Mouse (Mus musculus) forebrain, embryonic 12.5 days (tissue): ENCODE measurements around the gene Pld3. TPM values are rescaled to one million over a fixed set of nuclear protein-coding genes. Genes with fewer than 3 reads are reported as not detected.
"Not testable (repeated sequence)": the region's sequence is repeated elsewhere in the genome, so short reads cannot be mapped to it uniquely, and the experiment has no call there.

Source experiments
- ATAC-seq: fragments of 200-750 bp; cut with Nextera tagmentation; 2 replicates; pipeline ENCODE4 v1.8.0; 2017; ENCODE audit warnings: moderate TSS enrichment; ENCODE audit not compliant: low FRiP score
- H3K27ac ChIP-seq: fragments of 300-500 bp; sonication (generic); 2 replicates; pipeline ENCODE4 v1.5.1; 2016; ENCODE audit warnings: mild to moderate bottlenecking
- H3K27me3 ChIP-seq: fragments of 300-500 bp; sonication (generic); 2 replicates; pipeline ENCODE4 v1.6.1; 2016; ENCODE audit warnings: mild to moderate bottlenecking
- H3K36me3 ChIP-seq: fragments of 300-500 bp; sonication (generic); replicated peaks from 2 replicates; pipeline ENCODE4 v1.6.1; 2016; ENCODE audit warnings: mild to moderate bottlenecking
- H3K4me1 ChIP-seq: fragments of 300-500 bp; sonication (generic); 2 replicates; pipeline ENCODE4 v1.6.1; 2016
- H3K4me2 ChIP-seq: fragments of 300-500 bp; sonication (generic); 2 replicates; pipeline ENCODE4 v1.6.1; 2016; ENCODE audit warnings: mild to moderate bottlenecking, moderate library complexity
- H3K4me3 ChIP-seq: fragments of 300-500 bp; sonication (generic); replicated peaks from 2 replicates; pipeline ENCODE4 v1.5.1; 2016; ENCODE audit warnings: mild to moderate bottlenecking
- H3K9ac ChIP-seq: fragments of 300-500 bp; sonication (generic); 2 replicates; pipeline ENCODE4 v1.6.1; 2016; ENCODE audit warnings: mild to moderate bottlenecking
- H3K9me3 ChIP-seq: fragments of 300-500 bp; sonication (generic); 2 replicates; pipeline ENCODE4 v1.6.1; 2016
- WGBS: fragments of 180-500 bp; shearing (Covaris S2); methylation state at CpG from one replicate; pipeline ENCODE4 v1.1.7; 2016; 5-methylcytosine and 5-hydroxymethylcytosine counted together
- polyA plus RNA-seq: library from polyadenylated mRNA; unstranded; fragments of >200 nt; fragmentation: Nextera tagmentation; extraction: Ambion mirVana; gene quantifications from 2 replicates; pipeline ENCODE4 v1.2.1, GENCODE M21; 2016

Pld3 gene
- polyA plus RNA-seq, 1 experiment from 2014 or later, result 58.2 TPM

DNA sequence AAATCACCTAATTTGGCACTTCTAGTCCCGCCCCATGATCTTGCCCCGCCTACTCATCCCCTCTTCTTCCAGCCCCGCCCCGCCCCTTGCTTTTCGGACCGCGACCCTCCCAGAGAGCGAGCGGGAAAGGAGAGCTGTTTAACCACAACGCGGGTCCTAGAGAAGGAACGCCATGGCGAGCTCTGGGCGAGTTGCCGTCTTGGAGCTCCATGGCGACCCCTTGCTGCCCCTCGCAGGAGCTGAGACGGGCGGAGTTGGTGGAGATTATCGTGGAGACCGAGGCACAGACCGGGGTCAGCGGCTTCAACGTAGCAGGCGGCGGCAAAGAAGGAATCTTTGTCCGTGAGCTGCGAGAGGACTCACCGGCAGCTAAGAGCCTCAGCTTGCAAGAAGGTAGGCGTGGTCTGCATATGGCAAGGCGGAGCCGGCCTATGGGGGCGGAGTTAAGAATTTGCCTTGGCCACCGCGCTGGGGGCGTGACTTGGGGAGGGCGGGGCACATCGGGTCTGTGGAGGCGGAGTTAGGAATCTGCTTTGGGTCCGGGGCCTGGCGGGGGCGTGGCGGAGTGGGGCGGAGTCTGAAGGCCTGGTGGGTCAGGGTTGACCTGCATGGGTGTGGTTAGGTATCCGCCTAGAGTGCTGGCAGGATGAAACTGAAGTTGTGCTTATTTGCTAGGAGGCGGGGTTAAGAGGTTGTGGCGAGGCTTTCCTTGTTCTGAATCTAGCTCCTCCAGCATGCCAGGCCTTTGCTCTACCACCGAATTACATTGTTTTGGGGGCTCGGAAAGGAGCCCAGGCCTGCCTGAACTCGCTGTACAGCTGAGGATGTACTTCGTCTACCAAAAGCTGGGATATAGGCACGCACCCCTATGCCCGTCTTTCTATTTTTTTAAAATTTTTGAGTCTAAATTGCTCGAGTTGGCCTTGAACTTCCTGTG, 45.0 kb downstream of the Pld3 start:
- H3K9me3 ChIP-seq, result no peaks in the 10 kb centered on the region
- peak; percentile 94 for ATAC-seq
- WGBS, result under 1% methylated on average over 54 of the region's 54 CpGs
- H3K4me3 ChIP-seq, result peak overlapping the region; percentile 55
- no peaks in the 10 kb centered on the region for H3K27me3 ChIP-seq
- H3K9ac ChIP-seq, result peak overlapping the region; percentile 68
- peak overlapping the region; percentile 97 for H3K27ac ChIP-seq
- H3K4me1 ChIP-seq, result peaks cover 13% of the 10 kb centered on the region
- no peaks in the 10 kb centered on the region for H3K36me3 ChIP-seq
- peak overlapping the region; percentile 64 for H3K4me2 ChIP-seq

DNA sequence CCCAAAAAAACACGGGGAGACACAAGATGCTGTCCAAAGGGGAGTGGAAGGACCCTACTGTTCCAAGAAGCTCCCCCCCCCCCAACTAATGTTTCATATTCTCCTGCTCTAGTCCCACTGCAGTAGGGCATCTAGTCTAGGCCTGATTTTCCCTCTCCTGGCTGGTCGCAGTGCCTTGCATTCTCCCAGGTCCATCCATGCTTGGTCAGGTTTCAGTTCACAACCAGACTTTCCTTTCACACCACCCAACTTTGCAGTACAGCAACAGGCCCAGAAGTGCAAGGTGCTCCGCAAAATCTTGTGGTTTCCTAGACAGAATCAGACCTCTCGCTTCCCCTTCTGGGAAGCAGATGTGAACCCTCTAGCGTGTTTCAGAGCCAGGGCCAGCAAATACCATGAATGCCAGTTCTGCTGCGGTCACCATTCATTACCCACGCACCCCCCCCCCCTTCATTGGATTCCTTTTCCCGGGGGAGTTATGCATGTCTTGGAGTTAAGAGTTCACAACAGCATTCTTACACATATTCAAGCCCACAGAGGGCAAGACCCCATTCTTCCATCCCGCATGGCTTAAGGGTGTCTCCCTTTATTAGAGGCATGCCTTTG, 46.1 kb downstream of the Pld3 start:
- peak overlapping the region; percentile 97 for H3K27ac ChIP-seq
- no peaks in the 10 kb centered on the region for H3K27me3 ChIP-seq
- no peak for ATAC-seq
- no peaks in the 10 kb centered on the region for H3K9me3 ChIP-seq
- 51% methylated on average over 9 of the region's 9 CpGs for WGBS
- 0 out of 2 replicates have a peak overlapping the region, but pooled peaks have one; percentile 68 for H3K9ac ChIP-seq
- H3K36me3 ChIP-seq, result no peaks in the 10 kb centered on the region
- peak overlapping the region; percentile 55; the same call in 1 of the 2 replicates for H3K4me3 ChIP-seq
- peaks cover 13% of the 10 kb centered on the region for H3K4me1 ChIP-seq
- H3K4me2 ChIP-seq, result peak overlapping the region; percentile 64

DNA sequence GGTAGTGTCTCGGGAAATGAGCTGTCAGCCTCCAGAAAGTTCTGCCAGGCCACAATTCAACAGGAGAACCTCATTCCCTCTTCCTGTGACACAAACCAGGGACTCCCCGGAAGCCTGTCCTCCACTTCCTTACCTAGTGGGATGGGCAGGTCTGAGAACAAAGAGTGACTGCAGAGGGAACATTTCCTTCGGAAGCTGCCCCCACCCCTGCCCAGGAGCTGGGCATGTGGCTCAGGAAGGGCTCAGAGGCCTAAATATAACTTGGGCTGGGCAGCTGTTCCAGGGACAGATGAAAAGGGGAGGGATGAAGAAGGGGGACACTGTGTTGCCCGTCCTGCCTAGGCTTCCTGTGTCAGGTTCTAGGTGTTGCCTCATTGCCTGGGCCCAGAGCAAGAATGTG, 51.4 kb downstream of the Pld3 start:
- Histone ChIP-seq H3K4me2 (no peak overlapping the region), H3K4me3 (no peak overlapping the region), H3K4me1 (no peaks in the 10 kb centered on the region), H3K36me3 (no peaks in the 10 kb centered on the region), H3K9ac (no peak overlapping the region), H3K27me3 (no peaks in the 10 kb centered on the region), H3K9me3 (no peaks in the 10 kb centered on the region), H3K27ac (no peak overlapping the region)
- no peak for ATAC-seq
- 80% methylated on average over 4 of the region's 4 CpGs for WGBS

DNA sequence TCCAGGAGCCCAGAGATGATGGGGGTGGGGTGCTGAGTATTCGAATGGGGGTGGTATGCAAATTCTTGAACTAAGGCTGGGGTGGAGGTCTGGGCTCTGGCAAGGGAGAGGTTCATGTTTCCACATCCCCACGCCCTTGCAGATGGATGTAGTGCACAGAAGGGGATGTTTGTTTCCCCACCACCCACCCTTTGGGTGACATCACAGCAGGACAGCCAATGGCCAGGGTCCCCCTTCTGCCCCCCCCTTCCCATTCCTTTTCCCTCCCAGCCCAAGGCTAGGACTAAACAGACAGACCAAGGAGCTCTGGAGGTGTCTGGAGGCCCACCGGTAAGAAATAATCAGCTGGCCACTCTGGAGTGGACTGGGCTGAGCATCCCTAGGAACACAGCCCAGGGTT, 54.0 kb downstream of the Pld3 start, which contains the start of gene Prx:
TSS of gene Prx (plus strand) at position 289 of the 400 bp plus-strand sequence.
- ATAC-seq, result no peak
- no peak within 1 kb of the TSS for H3K9ac ChIP-seq
- H3K27ac ChIP-seq, result no peak within 1 kb of the TSS
- H3K9me3 ChIP-seq, result no peaks in the 10 kb centered on the region
- no peaks in the 10 kb centered on the region for H3K27me3 ChIP-seq
- no peaks in the 10 kb centered on the region for H3K4me1 ChIP-seq
- H3K36me3 ChIP-seq, result no peaks in the 10 kb centered on the region
- 57% methylated on average over 3 of the region's 3 CpGs for WGBS
- no peak within 1 kb of the TSS for H3K4me3 ChIP-seq
- H3K4me2 ChIP-seq, result no peak within 1 kb of the TSS

DNA sequence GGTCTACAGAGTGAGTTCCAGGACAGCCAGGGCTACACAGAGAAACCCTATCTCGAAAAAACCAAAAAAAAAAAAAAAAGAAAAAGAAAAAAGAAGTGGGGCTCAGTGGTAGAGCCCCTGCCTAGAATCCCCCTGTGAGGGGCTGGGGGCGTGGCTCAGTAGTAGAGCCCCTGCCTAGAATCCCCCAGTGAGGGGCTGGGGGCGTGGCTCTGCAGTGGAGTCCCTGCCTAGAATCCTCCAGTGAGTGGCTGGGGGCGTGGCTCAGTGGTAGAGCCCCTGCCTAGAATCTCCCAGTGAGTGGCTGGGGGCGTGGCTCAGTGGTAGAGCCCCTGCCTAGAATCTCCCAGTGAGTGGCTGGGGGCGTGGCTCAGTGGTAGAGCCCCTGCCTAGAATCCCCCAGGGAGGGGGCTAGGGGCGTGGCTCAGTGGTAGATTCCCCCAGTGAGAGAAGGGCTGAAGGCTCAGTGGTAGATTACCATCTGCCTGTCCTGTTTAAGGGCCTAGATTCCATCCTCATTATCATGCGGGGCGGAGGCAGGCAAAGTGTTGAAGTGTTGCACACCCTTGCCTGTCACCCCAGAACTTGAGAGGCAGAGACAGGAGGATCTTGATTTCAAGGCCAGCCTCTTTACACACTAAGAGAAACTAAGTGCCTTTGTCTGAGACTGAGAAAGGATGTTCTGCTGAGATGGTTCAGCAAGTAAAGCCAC, 58.2 kb downstream of the Pld3 start:
- H3K4me3 ChIP-seq, H3K27me3 ChIP-seq, H3K9ac ChIP-seq, H3K36me3 ChIP-seq, H3K4me2 ChIP-seq, H3K27ac ChIP-seq, H3K9me3 ChIP-seq, ATAC-seq: not testable (repeated sequence)
- H3K4me1 ChIP-seq, result peaks cover 11% of the 10 kb centered on the region
- WGBS, result 88% methylated on average over 9 of the region's 9 CpGs

DNA sequence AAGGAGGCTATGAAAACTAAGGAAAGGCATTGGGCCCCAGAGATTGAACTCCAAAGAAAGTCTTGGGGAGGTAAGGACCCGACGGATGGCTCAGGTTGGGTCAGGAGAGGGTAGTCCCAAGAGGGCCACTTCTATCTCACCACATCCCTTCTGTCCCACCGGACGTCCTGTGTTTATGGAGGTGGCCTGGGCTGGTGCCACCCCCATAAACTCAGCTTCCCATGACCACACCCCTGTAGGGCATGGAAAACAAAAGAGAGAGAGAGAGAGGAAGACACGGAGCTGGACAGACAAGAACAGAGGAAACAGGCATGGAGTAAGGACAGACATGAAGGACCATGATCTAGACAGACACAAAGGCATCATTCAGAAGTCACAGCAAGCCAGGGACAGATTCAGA, 59.6 kb downstream of the Pld3 start:
- 86% methylated on average over 5 of the region's 5 CpGs for WGBS
- ATAC-seq, result no peak
- Histone ChIP-seq H3K9me3 (no peaks in the 10 kb centered on the region), H3K9ac (no peak overlapping the region), H3K27ac (no peak overlapping the region), H3K27me3 (peaks cover 12% of the 10 kb centered on the region), H3K4me1 (peaks cover 11% of the 10 kb centered on the region), H3K4me2 (no peak overlapping the region), H3K4me3 (no peak overlapping the region), H3K36me3 (no peaks in the 10 kb centered on the region)

DNA sequence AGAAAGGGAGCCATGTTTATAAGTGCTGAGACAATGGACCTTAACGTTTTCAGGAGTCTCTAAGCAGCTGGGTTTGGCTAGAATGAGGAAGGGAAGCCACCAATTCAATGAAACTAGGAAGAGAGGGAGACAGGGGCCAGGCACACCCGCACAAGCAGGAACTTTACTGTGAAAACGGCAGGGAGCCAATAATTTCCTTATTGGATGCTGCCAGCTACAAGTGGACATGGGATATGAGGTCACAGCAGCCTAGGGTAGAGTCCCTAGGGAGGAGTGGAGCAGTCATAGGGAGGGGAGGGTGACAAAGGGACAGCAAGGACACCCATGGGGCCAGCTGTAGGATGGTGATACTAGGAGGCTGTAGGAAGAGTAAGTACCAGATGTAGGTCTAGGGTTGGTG, 60.0 kb downstream of the Pld3 start:
- Histone ChIP-seq H3K4me2 (no peak overlapping the region), H3K9me3 (no peaks in the 10 kb centered on the region), H3K27ac (no peak overlapping the region), H3K9ac (no peak overlapping the region), H3K4me3 (no peak overlapping the region), H3K27me3 (peaks cover 12% of the 10 kb centered on the region), H3K4me1 (peaks cover 16% of the 10 kb centered on the region), H3K36me3 (no peaks in the 10 kb centered on the region)
- ATAC-seq, result no peak
- 82% methylated on average over 3 of the region's 3 CpGs for WGBS

DNA sequence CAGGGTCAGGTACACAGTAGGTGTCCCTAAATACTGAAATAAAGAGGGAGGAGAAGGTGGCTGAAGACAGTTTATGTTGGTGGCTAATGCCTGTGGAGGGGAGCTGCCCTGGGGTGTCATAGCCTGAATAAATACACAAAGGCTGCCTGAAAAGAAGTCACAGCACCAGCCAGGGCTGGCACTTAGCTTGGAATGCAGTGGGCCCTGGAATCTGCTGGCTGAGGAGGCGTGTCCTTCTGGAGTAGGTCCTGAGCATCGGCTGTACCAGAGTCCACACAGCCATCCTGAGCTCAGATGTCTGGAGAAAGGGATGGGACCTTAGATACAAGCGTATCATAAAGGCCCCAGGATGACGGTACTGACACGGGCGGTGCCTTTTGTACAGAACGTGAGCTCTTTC, 61.2 kb downstream of the Pld3 start:
- peaks cover 12% of the 10 kb centered on the region for H3K27me3 ChIP-seq
- 83% methylated on average over 7 of the region's 7 CpGs for WGBS
- no peaks in the 10 kb centered on the region for H3K36me3 ChIP-seq
- H3K27ac ChIP-seq, result no peak overlapping the region
- no peaks in the 10 kb centered on the region for H3K9me3 ChIP-seq
- H3K9ac ChIP-seq, result no peak overlapping the region
- peaks cover 22% of the 10 kb centered on the region for H3K4me1 ChIP-seq
- H3K4me2 ChIP-seq, result no peak overlapping the region
- no peak for ATAC-seq
- no peak overlapping the region for H3K4me3 ChIP-seq

DNA sequence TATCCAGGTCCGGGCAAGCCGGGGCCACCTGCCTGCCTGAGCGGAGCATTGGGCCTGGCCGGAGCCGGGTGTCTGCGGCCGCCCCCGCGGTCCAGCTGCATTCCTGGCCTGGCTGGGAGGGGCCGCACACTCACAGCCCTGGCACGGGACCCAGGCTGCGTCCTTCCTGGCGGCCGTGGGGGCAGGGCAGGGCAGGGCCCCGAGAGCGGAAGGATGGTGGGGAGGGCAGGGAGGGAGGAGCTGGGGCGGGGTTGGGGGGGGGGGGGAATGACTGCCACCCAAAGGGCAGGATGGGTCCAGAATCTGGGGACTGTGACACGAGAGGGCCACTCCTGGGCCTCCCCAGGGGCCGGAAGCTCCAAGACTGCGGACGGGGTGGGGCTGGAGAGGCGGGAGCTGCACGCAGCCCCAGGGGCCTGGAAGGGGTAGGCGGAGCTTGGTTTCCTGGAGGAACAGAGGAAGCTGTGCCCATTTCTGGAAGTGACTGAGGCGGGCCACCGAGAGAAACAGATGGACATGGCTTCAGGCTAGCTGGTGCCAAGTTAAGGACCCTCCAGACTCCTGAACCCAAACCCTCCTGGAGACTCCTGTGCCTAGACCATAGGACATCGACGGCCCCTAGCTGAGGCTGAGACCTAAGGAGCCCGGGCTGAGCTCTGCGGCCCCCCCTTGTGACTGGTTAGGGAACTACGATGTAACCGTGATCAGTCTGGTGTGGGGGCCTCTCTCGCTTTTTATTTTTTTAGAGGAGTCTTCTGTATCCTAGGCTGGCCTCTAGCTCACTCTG, 62.3 kb downstream of the Pld3 start:
- H3K9me3 ChIP-seq, result no peaks in the 10 kb centered on the region
- H3K4me2 ChIP-seq, result peak overlapping the region; percentile 64
- WGBS, result under 1% methylated on average over 27 of the region's 33 CpGs
- H3K9ac ChIP-seq, result peak overlapping the region; percentile 66
- peak overlapping the region; percentile 43 for H3K4me3 ChIP-seq
- ATAC-seq, result 0 out of 2 replicates have a peak, but pooled peaks have one; percentile 17
- peaks cover 12% of the 10 kb centered on the region for H3K27me3 ChIP-seq
- H3K36me3 ChIP-seq, result no peaks in the 10 kb centered on the region
- peak overlapping the region; percentile 77 for H3K27ac ChIP-seq
- H3K4me1 ChIP-seq, result peaks cover 25% of the 10 kb centered on the region

DNA sequence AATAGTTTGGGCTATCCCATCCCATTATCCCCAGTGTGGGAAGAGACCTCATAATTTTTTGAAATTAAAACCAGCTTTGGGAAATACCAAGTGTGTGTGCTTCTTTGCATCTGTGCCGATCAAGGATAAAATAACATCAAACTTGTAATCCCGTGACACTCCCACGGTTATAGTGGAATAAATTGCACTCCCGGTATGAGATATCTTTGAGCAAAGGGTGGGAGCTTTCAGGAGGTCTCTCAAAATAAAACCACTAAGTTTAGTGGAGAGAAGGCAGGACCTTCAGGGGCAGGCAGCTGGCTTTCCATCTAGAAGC, 62.8 kb downstream of the Pld3 start:
- H3K27me3 ChIP-seq, result peaks cover 16% of the 10 kb centered on the region
- no peaks in the 10 kb centered on the region for H3K36me3 ChIP-seq
- H3K4me2 ChIP-seq, result peak overlapping the region; percentile 64
- peaks cover 25% of the 10 kb centered on the region for H3K4me1 ChIP-seq
- no peak for ATAC-seq
- H3K9ac ChIP-seq, result peak overlapping the region; percentile 66
- H3K9me3 ChIP-seq, result no peaks in the 10 kb centered on the region
- 40% methylated on average over 4 of the region's 4 CpGs for WGBS
- H3K4me3 ChIP-seq, result peak overlapping the region; percentile 43
- H3K27ac ChIP-seq, result peak overlapping the region; percentile 77

DNA sequence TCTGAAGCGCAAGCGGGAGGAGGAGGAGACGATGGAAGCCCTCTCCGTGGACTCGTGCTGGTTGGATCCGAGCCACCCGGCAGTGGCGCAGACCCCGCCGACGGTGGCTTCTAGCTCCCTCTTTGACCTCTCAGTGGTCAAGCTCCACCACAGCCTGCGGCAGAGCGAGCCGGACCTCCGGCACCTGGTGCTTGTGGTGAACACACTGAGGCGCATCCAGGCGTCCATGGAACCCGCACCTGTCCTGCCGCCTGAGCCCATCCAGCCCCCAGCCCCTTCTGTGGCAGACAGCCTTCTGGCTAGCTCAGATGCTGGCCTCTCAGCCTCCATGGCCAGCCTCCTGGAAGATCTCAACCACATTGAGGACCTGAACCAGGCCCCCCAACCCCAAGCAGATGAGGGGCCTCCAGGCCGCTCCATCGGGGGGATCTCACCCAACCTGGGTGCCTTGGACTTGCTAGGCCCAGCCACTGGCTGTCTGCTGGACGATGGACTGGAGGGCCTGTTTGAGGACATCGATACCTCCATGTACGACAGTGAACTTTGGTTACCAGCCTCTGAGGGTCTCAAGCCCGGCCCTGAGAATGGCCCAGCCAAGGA, 63.6 kb downstream of the Pld3 start:
- no peak overlapping the region for H3K4me2 ChIP-seq
- ATAC-seq, result no peak
- H3K9ac ChIP-seq, result no peak overlapping the region
- H3K36me3 ChIP-seq, result no peaks in the 10 kb centered on the region
- H3K27ac ChIP-seq, result no peak overlapping the region
- peaks cover 18% of the 10 kb centered on the region for H3K27me3 ChIP-seq
- H3K4me3 ChIP-seq, result no peak overlapping the region
- H3K9me3 ChIP-seq, result no peaks in the 10 kb centered on the region
- H3K4me1 ChIP-seq, result peaks cover 25% of the 10 kb centered on the region
- WGBS, result 91% methylated on average over 25 of the region's 25 CpGs
